Mouse (Mus musculus) mature B cell (primary cell): Measurements from ENCODE around the gene Rtn4rl1.

Experiments
- in situ Hi-C: fragments of 300-500 bp; cut with MboI; formaldehyde crosslinking; loops from 2 replicates; pipeline ENCODE4 v1.14.3; 2019

Gene Rtn4rl1

GRCm38 (mm10) chr11:75295534-75295933 is 102.0 kb downstream of the Rtn4rl1 start:
- in situ Hi-C loops: loop anchor here (10.0 kb wide), 1 partner anchor 311 kb away; no protein-coding TSS in a partner anchor

GRCm38 (mm10) chr11:75296406-75297005 is 102.9 kb downstream of the Rtn4rl1 start:
- in situ Hi-C loops: loop anchor here (10.0 kb wide), 1 partner anchor 312 kb away; no protein-coding TSS in a partner anchor

DNA sequence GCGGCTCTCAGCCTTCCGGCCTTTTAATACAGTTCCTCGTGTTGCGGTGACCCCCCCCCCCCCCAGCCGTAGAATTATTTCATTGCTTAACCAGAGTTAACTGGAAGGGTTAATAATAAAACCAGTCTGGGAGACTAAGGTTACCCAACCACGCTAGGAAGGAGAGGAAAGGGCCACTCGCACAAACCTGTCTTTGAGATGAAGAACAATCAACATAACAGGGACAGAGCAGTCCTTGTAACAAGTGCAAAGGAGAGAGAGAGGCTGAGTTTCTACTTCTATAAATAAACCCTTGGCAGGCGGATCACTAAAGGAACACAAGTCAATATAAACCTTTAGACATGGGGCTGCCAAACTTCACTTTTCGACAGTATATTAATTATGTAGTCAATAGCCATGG is 104.0 kb downstream of the Rtn4rl1 start:
- in situ Hi-C loops: loop anchor here (10.0 kb wide), 1 partner anchor 313 kb away; no protein-coding TSS in a partner anchor

DNA sequence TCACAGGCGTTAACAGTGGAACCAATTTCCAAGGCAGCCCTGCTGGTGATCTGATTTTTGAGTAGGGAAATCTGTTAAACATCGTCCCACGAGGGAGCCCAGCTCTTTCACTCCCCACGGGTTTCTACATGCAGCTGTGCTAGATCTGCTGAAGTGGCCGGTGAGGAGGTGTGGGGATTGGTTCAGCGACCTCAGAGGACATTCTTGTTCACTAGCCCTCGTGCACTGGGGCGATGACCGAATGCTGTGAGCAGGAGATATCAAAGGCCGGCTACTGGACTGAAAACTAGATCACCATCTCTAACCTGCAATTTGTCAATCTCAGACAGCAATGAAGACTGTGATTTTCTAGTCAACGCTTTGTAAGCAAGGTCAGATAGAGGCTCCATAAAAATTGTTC is 104.9 kb downstream of the Rtn4rl1 start:
- in situ Hi-C loops: loop anchor here (10.0 kb wide), 1 partner anchor 314 kb away; no protein-coding TSS in a partner anchor

DNA sequence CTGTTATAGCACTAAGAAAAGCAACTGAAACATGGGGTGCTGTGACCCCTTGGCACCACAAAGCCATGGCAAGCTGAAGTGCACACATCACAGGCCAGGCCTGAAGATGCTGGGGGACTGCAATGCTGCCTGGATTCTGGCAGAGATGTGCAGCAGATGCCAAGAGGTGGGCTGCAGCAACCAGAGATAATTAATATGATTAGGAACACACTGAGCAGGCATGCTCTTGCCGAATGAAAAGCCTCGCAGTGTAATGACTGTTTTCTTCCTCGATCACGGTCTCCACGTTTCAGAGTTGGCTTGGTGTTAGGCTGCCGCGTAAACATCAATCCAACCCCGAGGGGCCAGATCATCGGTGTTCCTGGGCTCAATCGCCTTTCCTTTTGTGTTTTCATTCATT is 106.2 kb downstream of the Rtn4rl1 start:
- in situ Hi-C loops: loop anchor here (10.0 kb wide), 1 partner anchor 315 kb away; no protein-coding TSS in a partner anchor

- in situ Hi-C loops: no loop called here
Observed at GRCm38 (mm10) chr11:75300954-75301353, 107.4 kb downstream of the Rtn4rl1 start.

- in situ Hi-C loops: no loop called here
Observed at GRCm38 (mm10) chr11:75304797-75305196, 111.2 kb downstream of the Rtn4rl1 start.

- in situ Hi-C loops: no loop called here
Observed at GRCm38 (mm10) chr11:75308650-75309049, 115.1 kb downstream of the Rtn4rl1 start.

DNA sequence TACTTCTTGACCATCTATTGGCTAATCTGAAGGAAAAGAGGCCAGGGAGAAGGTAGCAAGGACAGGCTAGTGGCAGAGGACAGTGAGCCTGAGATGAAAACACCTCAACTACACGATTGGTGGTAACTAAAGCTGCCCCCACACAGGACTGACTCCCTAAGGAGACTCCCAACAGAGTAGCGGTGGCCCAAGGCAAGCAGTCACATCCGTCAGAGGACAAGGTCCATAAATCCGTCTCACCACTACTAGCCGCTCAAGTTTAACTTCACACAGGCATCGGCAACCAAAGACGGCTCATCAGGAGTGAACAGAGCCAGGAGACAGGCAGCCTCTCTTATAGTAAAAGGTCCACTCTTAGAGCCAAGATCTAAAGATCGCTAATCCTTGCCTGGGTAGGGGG is 117.2 kb downstream of the Rtn4rl1 start:
- in situ Hi-C loops: no loop called here

- in situ Hi-C loops: no loop called here
Observed at GRCm38 (mm10) chr11:75311751-75312150, 118.2 kb downstream of the Rtn4rl1 start.

- in situ Hi-C loops: no loop called here
Observed at GRCm38 (mm10) chr11:75313834-75314233, 120.3 kb downstream of the Rtn4rl1 start.
